Mouse (Mus musculus) ovary, postnatal 14 days (tissue): ENCODE data around the gene Slc12a4.
A peak's percentile ranks its signal among the peaks of the same experiment; 100 is the strongest.
"Not testable (repeated sequence)": the region's sequence is repeated elsewhere in the genome, so short reads cannot be mapped to it uniquely, and the experiment has no call there.

Experiments used
- DNase-seq: peaks from one replicate; pipeline ENCODE4 v3.0.0; 2022; ENCODE audit warnings: low spot score

Gene Slc12a4

GRCm38 (mm10) chr8:105965905-105966341, at the start of gene Slc12a4:
Gene Slc12a4 (minus strand): TSS chr8:105966097.
- peak; percentile 68 for DNase-seq

- DNase-seq = not testable (repeated sequence)
Measured at GRCm38 (mm10) chr8:106012203-106012602, 46.3 kb upstream of the Slc12a4 start.

- DNase-seq = no peak
Measured at GRCm38 (mm10) chr8:106011643-106011986, 45.7 kb upstream of the Slc12a4 start, which contains the start of gene Ddx28. Gene Ddx28 (minus strand): TSS chr8:106011882.

- peak; percentile 89 for DNase-seq
Measured at GRCm38 (mm10) chr8:106010748-106011642, 45.1 kb upstream of the Slc12a4 start.

- DNase-seq = not testable (repeated sequence)
Measured at GRCm38 (mm10) chr8:106007891-106008290, 42.0 kb upstream of the Slc12a4 start.

- DNase-seq = no peak
Measured at GRCm38 (mm10) chr8:106007135-106007534, 41.2 kb upstream of the Slc12a4 start.

GRCm38 (mm10) chr8:106006413-106006812, 40.5 kb upstream of the Slc12a4 start:
- no peak for DNase-seq

- no peak for DNase-seq
Measured at GRCm38 (mm10) chr8:106005875-106006274, 40.0 kb upstream of the Slc12a4 start, which contains the start of gene Dpep2nb. Gene Dpep2nb (minus strand): TSS chr8:106005975.

- no peak for DNase-seq
Measured at GRCm38 (mm10) chr8:106004538-106005207, 38.8 kb upstream of the Slc12a4 start.

GRCm38 (mm10) chr8:106001908-106002307, 36.0 kb upstream of the Slc12a4 start:
- DNase-seq = no peak

- no peak for DNase-seq
Measured at GRCm38 (mm10) chr8:105998971-105999370, 33.1 kb upstream of the Slc12a4 start.

- no peak for DNase-seq
Measured at GRCm38 (mm10) chr8:105996359-105996758, 30.5 kb upstream of the Slc12a4 start.

- no peak for DNase-seq
Measured at GRCm38 (mm10) chr8:105993226-105993625, 27.3 kb upstream of the Slc12a4 start.

- DNase-seq = no peak
Measured at GRCm38 (mm10) chr8:105992499-105992898, 26.6 kb upstream of the Slc12a4 start.

- DNase-seq = no peak
Measured at GRCm38 (mm10) chr8:105991546-105991945, 25.6 kb upstream of the Slc12a4 start.

GRCm38 (mm10) chr8:105990856-105991387, 25.0 kb upstream of the Slc12a4 start, which contains the start of gene Dus2:
Gene Dus2 (plus strand): TSS chr8:105991337.
- peak; percentile 79 for DNase-seq

- DNase-seq = no peak
Measured at GRCm38 (mm10) chr8:105988546-105988945, 22.6 kb upstream of the Slc12a4 start.

GRCm38 (mm10) chr8:105983406-105983805, 17.5 kb upstream of the Slc12a4 start:
- not testable (repeated sequence) for DNase-seq

GRCm38 (mm10) chr8:105981146-105981545, 15.2 kb upstream of the Slc12a4 start:
- no peak for DNase-seq

- DNase-seq = no peak
Measured at GRCm38 (mm10) chr8:105979325-105979724, 13.4 kb upstream of the Slc12a4 start, which contains the start of gene Dpep3. Gene Dpep3 (minus strand): TSS chr8:105979429.

- no peak for DNase-seq
Measured at GRCm38 (mm10) chr8:105975363-105975762, 9.5 kb upstream of the Slc12a4 start.

- no peak for DNase-seq
Measured at GRCm38 (mm10) chr8:105971019-105971720, 5.3 kb upstream of the Slc12a4 start.
